Mouse (Mus musculus): ENCODE measurements around the gene Ubiad1.
A peak's percentile ranks its signal among the peaks of the same experiment; 100 is the strongest.

The Ubiad1 gene

GRCm38 (mm10) chr4:148453707-148454106, 9.1 kb upstream of the Ubiad1 start:
- DNase-seq (ENCODE audit: low spot score) = no peak

- DNase-seq (ENCODE audit: low spot score) = no peak
These were observed 4.3 kb upstream of the Ubiad1 start for GRCm38 (mm10) chr4:148448853-148449245.

- peak; percentile 91 for DNase-seq (ENCODE audit: low spot score)
These were observed 3.7 kb upstream of the Ubiad1 start, which contains the start of gene Mtor for GRCm38 (mm10) chr4:148448179-148448852. TSS of gene Mtor (plus strand) at chr4:148448611.

- no peak for DNase-seq (ENCODE audit: low spot score)
These were observed 2.0 kb downstream of the Ubiad1 start for GRCm38 (mm10) chr4:148442598-148442997.

GRCm38 (mm10) chr4:148441931-148442330, 2.6 kb downstream of the Ubiad1 start:
- no peak for DNase-seq (ENCODE audit: low spot score)

- DNase-seq (ENCODE audit: low spot score) = no peak
These were observed 8.8 kb downstream of the Ubiad1 start for GRCm38 (mm10) chr4:148435657-148436330.

GRCm38 (mm10) chr4:148435106-148435505, 9.5 kb downstream of the Ubiad1 start:
- DNase-seq (ENCODE audit: low spot score) = no peak

GRCm38 (mm10) chr4:148434554-148434953, 10.0 kb downstream of the Ubiad1 start:
- no peak for DNase-seq (ENCODE audit: low spot score)

GRCm38 (mm10) chr4:148433813-148434212, 10.8 kb downstream of the Ubiad1 start:
- no peak for DNase-seq (ENCODE audit: low spot score)

GRCm38 (mm10) chr4:148433336-148433735, 11.2 kb downstream of the Ubiad1 start:
- DNase-seq (ENCODE audit: low spot score) = no peak

GRCm38 (mm10) chr4:148432488-148432887, 12.1 kb downstream of the Ubiad1 start:
- DNase-seq (ENCODE audit: low spot score) = no peak

GRCm38 (mm10) chr4:148430880-148431519, 13.6 kb downstream of the Ubiad1 start:
- no peak for DNase-seq (ENCODE audit: low spot score)

- peak; percentile 64 for DNase-seq (ENCODE audit: low spot score)
These were observed 14.9 kb downstream of the Ubiad1 start for GRCm38 (mm10) chr4:148429686-148430085.

GRCm38 (mm10) chr4:148429121-148429520, 15.4 kb downstream of the Ubiad1 start:
- DNase-seq (ENCODE audit: low spot score) = no peak

GRCm38 (mm10) chr4:148428544-148428943, 16.0 kb downstream of the Ubiad1 start:
- no peak for DNase-seq (ENCODE audit: low spot score)

GRCm38 (mm10) chr4:148426950-148427850, 17.4 kb downstream of the Ubiad1 start:
- no peak for DNase-seq (ENCODE audit: low spot score)

- no peak for DNase-seq (ENCODE audit: low spot score)
These were observed 27.0 kb downstream of the Ubiad1 start for GRCm38 (mm10) chr4:148417559-148417958.

GRCm38 (mm10) chr4:148417074-148417526, 27.5 kb downstream of the Ubiad1 start:
- DNase-seq (ENCODE audit: low spot score) = no peak

GRCm38 (mm10) chr4:148415575-148415974, 29.0 kb downstream of the Ubiad1 start:
- DNase-seq (ENCODE audit: low spot score) = no peak

GRCm38 (mm10) chr4:148408256-148408975, 36.2 kb downstream of the Ubiad1 start:
- no peak for DNase-seq (ENCODE audit: low spot score)

GRCm38 (mm10) chr4:148405255-148405788, 39.2 kb downstream of the Ubiad1 start:
- DNase-seq (ENCODE audit: low spot score) = no peak
